Mouse (Mus musculus) heart, adult 9 months (tissue): ENCODE results near the gene Spg21.

Experiments used
- DNase-seq, 2 experiments: peaks; one replicate each; pipeline ENCODE4 v3.0.0; 2022; ENCODE audit warnings: low spot score in 2 of 2

Spg21 gene

DNA sequence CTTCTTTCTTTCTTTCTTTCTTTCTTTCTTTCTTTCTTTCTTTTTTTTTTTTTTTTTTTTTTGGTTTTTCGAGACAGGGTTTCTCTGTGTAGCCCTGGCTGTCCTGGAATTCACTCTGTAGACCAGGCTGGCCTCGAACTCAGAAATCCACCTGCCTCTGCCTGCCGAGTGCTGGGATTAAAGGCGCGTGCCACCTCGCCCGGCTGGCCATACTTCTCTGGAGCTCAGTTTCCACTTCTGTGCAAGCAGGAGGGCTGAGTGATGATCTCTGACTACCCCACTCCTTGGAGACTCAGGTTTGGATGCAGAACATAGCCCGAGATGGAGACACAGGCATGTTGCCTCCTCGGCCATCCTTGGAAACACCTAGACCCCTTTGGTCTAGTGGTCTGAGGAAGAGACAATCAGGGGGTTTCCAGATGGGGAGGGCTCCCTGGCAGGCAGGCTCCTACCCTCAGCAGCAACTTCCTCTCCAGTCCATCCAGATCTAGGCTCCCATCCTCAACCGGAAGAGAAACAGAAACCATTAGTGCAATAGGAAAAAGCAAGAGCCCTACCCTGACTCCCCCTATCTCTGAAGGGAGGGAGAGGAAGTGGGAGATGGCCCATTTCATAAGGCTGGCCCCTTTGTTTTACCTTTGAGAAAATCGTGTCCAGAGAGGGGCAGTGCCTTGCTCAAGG is 75.2 kb downstream of the Spg21 start:
- DNase-seq, result peak in 1 of 2 experiments; percentile 72

DNA sequence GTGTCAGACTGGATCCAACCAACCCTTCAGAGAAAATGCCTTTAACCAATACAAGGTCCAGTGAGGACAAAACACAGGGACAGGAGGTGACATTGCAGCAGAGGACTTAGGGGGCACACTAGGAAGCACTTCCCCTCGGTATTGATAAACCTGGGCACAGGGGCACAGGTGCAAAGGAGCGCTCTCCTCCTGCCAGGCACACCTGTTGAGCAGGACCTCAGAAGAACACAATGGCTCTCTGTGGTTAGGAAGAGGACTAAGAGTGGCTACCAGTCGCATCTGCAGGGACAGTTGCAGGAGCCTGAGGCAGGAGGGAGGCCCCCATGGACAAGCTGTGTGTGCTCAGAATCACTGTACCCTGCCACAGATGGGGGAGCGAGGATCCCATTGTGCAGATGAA is 75.7 kb downstream of the Spg21 start:
- DNase-seq, result no peak
